Mouse (Mus musculus) stomach, embryonic 14.5 days (tissue): ENCODE data around the gene Ube2f. TPM values are rescaled to one million over a fixed set of nuclear protein-coding genes. Genes with fewer than 3 reads are reported as not detected.

ENCODE experiments used
- ATAC-seq: fragments of 200-750 bp; cut with Nextera tagmentation; 2 replicates; pipeline ENCODE4 v1.8.0; 2017; ENCODE audit warnings: low read depth, moderate TSS enrichment; ENCODE audit not compliant: insufficient number of reproducible peaks, insufficient read depth, low FRiP score
- H3K27ac ChIP-seq: fragments of 300-500 bp; sonication (generic); 2 replicates; pipeline ENCODE4 v1.5.1; 2014; ENCODE audit warnings: mild to moderate bottlenecking, low read length, moderate library complexity, mixed read lengths
- H3K27me3 ChIP-seq: fragments of 300-500 bp; sonication (generic); 2 replicates; pipeline ENCODE4 v1.6.1; 2014; ENCODE audit warnings: low read length, control low read depth, mixed read lengths; ENCODE audit not compliant: control insufficient read depth, insufficient read depth
- H3K36me3 ChIP-seq: fragments of 300-500 bp; sonication (generic); 2 replicates; pipeline ENCODE4 v1.6.1; 2014; ENCODE audit warnings: mild to moderate bottlenecking, control low read depth, low read length, moderate library complexity, mixed read lengths; ENCODE audit not compliant: control insufficient read depth, insufficient read depth
- H3K4me1 ChIP-seq: fragments of 300-500 bp; sonication (generic); 2 replicates; pipeline ENCODE4 v1.6.1; 2014; ENCODE audit warnings: low read length, control low read depth, mixed read lengths; ENCODE audit not compliant: control insufficient read depth, insufficient read depth
- H3K4me2 ChIP-seq: fragments of 300-500 bp; sonication (generic); replicated peaks from 2 replicates; pipeline ENCODE4 v1.6.1; 2014; ENCODE audit warnings: low read depth, low read length, control low read depth
- H3K4me3 ChIP-seq: fragments of 300-500 bp; sonication (generic); 2 replicates; pipeline ENCODE4 v1.5.1; 2014; ENCODE audit warnings: low read depth, low read length, control low read depth
- H3K9ac ChIP-seq: fragments of 300-500 bp; sonication (generic); replicated peaks from 2 replicates; pipeline ENCODE4 v1.6.1; 2014; ENCODE audit warnings: low read depth, mild to moderate bottlenecking, control low read depth, low read length, moderate library complexity, mixed read lengths
- H3K9me3 ChIP-seq: fragments of 300-500 bp; sonication (generic); 2 replicates; pipeline ENCODE4 v1.6.1; 2016; ENCODE audit warnings: low read depth, low read length, control low read depth; ENCODE audit not compliant: control insufficient read depth
- whole genome bisulfite sequencing: fragments of 180-500 bp; shearing (Covaris S2); extraction: QIAGEN DNeasy Blood & Tissue Kit; methylation state at CpG from one replicate; pipeline ENCODE4 v1.1.7; 2014; 5-methylcytosine and 5-hydroxymethylcytosine counted together
- polyA plus RNA-seq: library from polyadenylated mRNA; unstranded; fragments of >200 nt; fragmentation: Nextera tagmentation; extraction: Ambion mirVana; gene quantifications from 2 replicates; pipeline ENCODE4 v1.2.1, GENCODE M21; 2014

Ube2f gene
- polyA plus RNA-seq, 1 experiment from 2014 or later = 67.1 TPM

- no peak overlapping the region for H3K4me2 ChIP-seq
- H3K27ac ChIP-seq = no peak overlapping the region
- H3K4me3 ChIP-seq = no peak overlapping the region
- H3K27me3 ChIP-seq = no peaks in the 10 kb centered on the region
- 77% methylated on average over 4 of the region's 4 CpGs for WGBS
- no peaks in the 10 kb centered on the region for H3K36me3 ChIP-seq
- H3K9me3 ChIP-seq = no peaks in the 10 kb centered on the region
- 0 out of 2 replicates have a peak, but pooled peaks cover 6% of the 10 kb centered on the region for H3K4me1 ChIP-seq
- no peak overlapping the region for H3K9ac ChIP-seq
- no peak for ATAC-seq
Observed at GRCm38 (mm10) chr1:91226562-91226961, 23.5 kb upstream of the Ube2f start.

GRCm38 (mm10) chr1:91227381-91228054 lies 22.6 kb upstream of the Ube2f start:
- no peak for ATAC-seq
- Histone ChIP-seq H3K9ac (no peak overlapping the region), H3K27ac (no peak overlapping the region; the same call in 1 of the 2 replicates), H3K9me3 (no peaks in the 10 kb centered on the region), H3K4me3 (no peak overlapping the region), H3K36me3 (no peaks in the 10 kb centered on the region), H3K27me3 (no peaks in the 10 kb centered on the region), H3K4me2 (no peak overlapping the region), H3K4me1 (0 out of 2 replicates have a peak, but pooled peaks cover 6% of the 10 kb centered on the region)
- 37% methylated on average over 15 of the region's 15 CpGs for WGBS

GRCm38 (mm10) chr1:91231142-91231541 lies 19.0 kb upstream of the Ube2f start:
- ATAC-seq = no peak
- H3K9ac ChIP-seq = no peak overlapping the region
- no peaks in the 10 kb centered on the region for H3K36me3 ChIP-seq
- 0 out of 2 replicates have a peak, but pooled peaks cover 6% of the 10 kb centered on the region for H3K4me1 ChIP-seq
- H3K9me3 ChIP-seq = no peaks in the 10 kb centered on the region
- H3K4me2 ChIP-seq = no peak overlapping the region
- WGBS = 53% methylated on average over 6 of the region's 6 CpGs
- no peak overlapping the region for H3K4me3 ChIP-seq
- H3K27me3 ChIP-seq = no peaks in the 10 kb centered on the region
- H3K27ac ChIP-seq = no peak overlapping the region

GRCm38 (mm10) chr1:91231896-91232295 lies 18.2 kb upstream of the Ube2f start:
- 0 out of 2 replicates have a peak, but pooled peaks cover 6% of the 10 kb centered on the region for H3K4me1 ChIP-seq
- H3K36me3 ChIP-seq = no peaks in the 10 kb centered on the region
- WGBS = 22% methylated on average over 5 of the region's 5 CpGs
- ATAC-seq = no peak
- no peak overlapping the region for H3K9ac ChIP-seq
- H3K4me3 ChIP-seq = no peak overlapping the region
- no peak overlapping the region for H3K27ac ChIP-seq
- H3K27me3 ChIP-seq = no peaks in the 10 kb centered on the region
- no peak overlapping the region for H3K4me2 ChIP-seq
- no peaks in the 10 kb centered on the region for H3K9me3 ChIP-seq

- no peaks in the 10 kb centered on the region for H3K36me3 ChIP-seq
- no peaks in the 10 kb centered on the region for H3K4me1 ChIP-seq
- no peaks in the 10 kb centered on the region for H3K27me3 ChIP-seq
- H3K4me2 ChIP-seq = no peak overlapping the region
- H3K9me3 ChIP-seq = no peaks in the 10 kb centered on the region
- no peak overlapping the region for H3K9ac ChIP-seq
- no peak for ATAC-seq
- H3K4me3 ChIP-seq = no peak overlapping the region
- H3K27ac ChIP-seq = no peak overlapping the region
- 66% methylated on average over 5 of the region's 5 CpGs for WGBS
Observed at GRCm38 (mm10) chr1:91235395-91235794, 14.7 kb upstream of the Ube2f start.

- ATAC-seq = no peak
- Histone ChIP-seq H3K9ac (no peak overlapping the region), H3K9me3 (no peaks in the 10 kb centered on the region), H3K36me3 (no peaks in the 10 kb centered on the region), H3K4me1 (no peaks in the 10 kb centered on the region), H3K27me3 (no peaks in the 10 kb centered on the region), H3K4me3 (no peak overlapping the region), H3K4me2 (no peak overlapping the region), H3K27ac (no peak overlapping the region)
- WGBS = 75% methylated on average over 6 of the region's 6 CpGs
Observed at GRCm38 (mm10) chr1:91237676-91238075, 12.4 kb upstream of the Ube2f start.

- Histone ChIP-seq H3K9me3 (no peaks in the 10 kb centered on the region), H3K36me3 (no peaks in the 10 kb centered on the region), H3K9ac (no peak overlapping the region), H3K4me2 (no peak overlapping the region), H3K4me3 (no peak overlapping the region), H3K27me3 (no peaks in the 10 kb centered on the region), H3K4me1 (no peaks in the 10 kb centered on the region), H3K27ac (no peak overlapping the region)
- no peak for ATAC-seq
- 18% methylated on average over 5 of the region's 5 CpGs for WGBS
Observed at GRCm38 (mm10) chr1:91239112-91239511, 11.0 kb upstream of the Ube2f start.

- no peaks in the 10 kb centered on the region for H3K9me3 ChIP-seq
- H3K9ac ChIP-seq = no peak overlapping the region
- no peaks in the 10 kb centered on the region for H3K36me3 ChIP-seq
- no peak overlapping the region for H3K27ac ChIP-seq
- no peak overlapping the region for H3K4me3 ChIP-seq
- WGBS = 66% methylated on average over 1 of the region's 1 CpGs
- ATAC-seq = no peak
- H3K4me1 ChIP-seq = no peaks in the 10 kb centered on the region
- H3K27me3 ChIP-seq = no peaks in the 10 kb centered on the region
- H3K4me2 ChIP-seq = no peak overlapping the region
Observed at GRCm38 (mm10) chr1:91239800-91240199, 10.3 kb upstream of the Ube2f start.

- Histone ChIP-seq H3K4me2 (no peak overlapping the region), H3K27ac (no peak overlapping the region), H3K9me3 (no peaks in the 10 kb centered on the region), H3K4me3 (no peak overlapping the region), H3K36me3 (no peaks in the 10 kb centered on the region), H3K4me1 (no peaks in the 10 kb centered on the region), H3K27me3 (no peaks in the 10 kb centered on the region), H3K9ac (no peak overlapping the region)
- no peak for ATAC-seq
- 93% methylated on average over 1 of the region's 1 CpGs for WGBS
Observed at GRCm38 (mm10) chr1:91240685-91241084, 9.4 kb upstream of the Ube2f start.
